Mouse (Mus musculus): ENCODE results near the gene Setd1b. TPM values are rescaled to one million over a fixed set of nuclear protein-coding genes. Genes with fewer than 3 reads are reported as not detected.

Setd1b gene
- total and polyA plus RNA-seq, 3 experiments = 0.50 to 9.1 (median 2.3) TPM

GRCm38 (mm10) chr5:123120624-123121215 lies 21.3 kb upstream of the Setd1b start:
- Histone ChIP-seq H3K36me3 (replicated peaks in 1 of 2; ENCODE audit: control insufficient read depth in 1 of 2, insufficient read depth in 1 of 2, low read length in 1 of 2) (peaks cover 57 to 84% of the 10 kb centered on the region in 2 experiments), H3K4me3 (replicated peaks in 1 of 3; ENCODE audit: low read depth in 2 of 3, low read length in 2 of 3, poor library complexity in 1 of 3) (no peak overlapping the region), H3K79me2 (replicated peaks; ENCODE audit: control insufficient read depth, extremely low read depth, insufficient read depth, poor library complexity, severe bottlenecking) (peaks cover 20% of the 10 kb centered on the region), H3K9me3 (replicated peaks; ENCODE audit: low read length) (peaks cover 11% of the 10 kb centered on the region), H3K27ac (ENCODE audit: insufficient read depth, low read depth) (no peak overlapping the region), H3K27me3 (replicated peaks) (no peaks in the 10 kb centered on the region), H3K9ac (ENCODE audit: insufficient read depth, low read depth) (no peak overlapping the region), H3K4me1 (ENCODE audit: control insufficient read depth in 1 of 2, insufficient read depth in 2 of 2) (peaks cover 0 to 18% of the 10 kb centered on the region in 2 experiments; a peak in 2 of 4 replicates), H3K4me2 (ENCODE audit: insufficient read depth, low read depth, poor library complexity, severe bottlenecking) (no peak overlapping the region)
- in situ Hi-C loops (cut with MboI; ENCODE audit: low pct_ligation_motif_present, low pct_unique_long_range_greater_than_20kb, low sequenced_read_pairs) = no loop called here
- DNase-seq (ENCODE audit: extremely low read depth) = no peak
- dilution Hi-C loops (cut with MboI; ENCODE audit: extremely low pct_ligation_motif_present, extremely low pct_unique_long_range_greater_than_20kb, low sequenced_read_pairs) = no loop called here
- TF ChIP-seq EP300 (IDR thresholded peaks at IDR 0.05; ENCODE audit: low read length) = no peak
- TF ChIP-seq MXI1 (IDR thresholded peaks at IDR 0.05; ENCODE audit: low read depth, low read length) = no peak
- no peak for TF ChIP-seq MYC (IDR thresholded peaks at IDR 0.05; ENCODE audit: low read depth, low read length)
- no peak for TF ChIP-seq MAFK (IDR thresholded peaks at IDR 0.05; ENCODE audit: insufficient replicate concordance, low read length)
- TF ChIP-seq USF2 (conservative IDR thresholded peaks at IDR 0.05; ENCODE audit: low read depth, low read length) = no peak
- TF ChIP-seq SIN3A (IDR thresholded peaks at IDR 0.05; ENCODE audit: low read length) = no peak
- TF ChIP-seq IRF4 (IDR thresholded peaks at IDR 0.05; ENCODE audit: low read depth, low read length) = no peak
- TF ChIP-seq MEF2A (IDR thresholded peaks at IDR 0.05; ENCODE audit: borderline replicate concordance, low read depth, low read length) = no peak

GRCm38 (mm10) chr5:123122181-123122580 lies 19.8 kb upstream of the Setd1b start:
- H3K4me3 ChIP-seq (replicated peaks in 1 of 3; ENCODE audit: low read depth in 2 of 3, low read length in 2 of 3, poor library complexity in 1 of 3) = no peak overlapping the region
- DNase-seq (ENCODE audit: extremely low read depth) = no peak
- no peak overlapping the region for H3K27ac ChIP-seq (ENCODE audit: insufficient read depth, low read depth)
- in situ Hi-C loops (cut with MboI; ENCODE audit: low pct_ligation_motif_present, low pct_unique_long_range_greater_than_20kb, low sequenced_read_pairs) = no loop called here
- H3K4me2 ChIP-seq (ENCODE audit: insufficient read depth, low read depth, poor library complexity, severe bottlenecking) = no peak overlapping the region
- H3K27me3 ChIP-seq (replicated peaks) = no peaks in the 10 kb centered on the region
- TF ChIP-seq POLR2A (IDR thresholded peaks at IDR 0.05; ENCODE audit: low read depth, low read length) = no peak
- TF ChIP-seq HCFC1 (IDR thresholded peaks at IDR 0.05; ENCODE audit: low read depth, low read length) = no peak
- TF ChIP-seq JUND (conservative IDR thresholded peaks at IDR 0.05; ENCODE audit: low read depth, low read length) = no peak
- TF ChIP-seq CTCF (conservative IDR thresholded peaks at IDR 0.05 in 1 of 2, IDR thresholded peaks at IDR 0.05 in 1 of 2; ENCODE audit: low read depth in 2 of 2, low read length in 2 of 2) = peak; percentile 9 to 60; a peak in 2 of 4 replicates
- no peak for TF ChIP-seq PAX5 (IDR thresholded peaks at IDR 0.05; ENCODE audit: low read length)
- no peak for TF ChIP-seq TBP (conservative IDR thresholded peaks at IDR 0.05; ENCODE audit: low read depth, low read length)
- TF ChIP-seq ELF1 (IDR thresholded peaks at IDR 0.05; ENCODE audit: low read depth, low read length) = no peak
- no peak for TF ChIP-seq GABPA (IDR thresholded peaks at IDR 0.05; ENCODE audit: insufficient replicate concordance, low read depth, low read length)
- no peak for TF ChIP-seq RCOR1 (conservative IDR thresholded peaks at IDR 0.05; ENCODE audit: low read depth, low read length)
- no peak for TF ChIP-seq MAFK (IDR thresholded peaks at IDR 0.05; ENCODE audit: insufficient replicate concordance, low read length)
- TF ChIP-seq MXI1 (IDR thresholded peaks at IDR 0.05; ENCODE audit: low read depth, low read length) = no peak
- no peak for TF ChIP-seq POLR2AphosphoS2 (IDR thresholded peaks at IDR 0.05; ENCODE audit: low read depth, low read length)
- no peak for TF ChIP-seq MAZ (IDR thresholded peaks at IDR 0.05; ENCODE audit: low read depth, low read length)
- TF ChIP-seq RAD21 (IDR thresholded peaks at IDR 0.05; ENCODE audit: low read depth, low read length) = peak; percentile 49
- no peak for TF ChIP-seq ETS1 (conservative IDR thresholded peaks at IDR 0.05; ENCODE audit: low read depth, low read length)
- TF ChIP-seq TCF12 (IDR thresholded peaks at IDR 0.05; ENCODE audit: low read depth, low read length) = no peak
- no peak for TF ChIP-seq IRF4 (IDR thresholded peaks at IDR 0.05; ENCODE audit: low read depth, low read length)
- TF ChIP-seq EP300 (IDR thresholded peaks at IDR 0.05; ENCODE audit: low read length) = no peak
- no peak for TF ChIP-seq MYC (IDR thresholded peaks at IDR 0.05; ENCODE audit: low read depth, low read length)
- no peak for TF ChIP-seq SIN3A (IDR thresholded peaks at IDR 0.05; ENCODE audit: low read length)
- no peak for TF ChIP-seq MAX (IDR thresholded peaks at IDR 0.05; ENCODE audit: low read length)
- TF ChIP-seq SMC3 (IDR thresholded peaks at IDR 0.05; ENCODE audit: low read depth, low read length) = peak; percentile 58
- no peak overlapping the region for H3K9ac ChIP-seq (ENCODE audit: insufficient read depth, low read depth)
- dilution Hi-C loops (cut with MboI; ENCODE audit: extremely low pct_ligation_motif_present, extremely low pct_unique_long_range_greater_than_20kb, low sequenced_read_pairs) = no loop called here
- H3K4me1 ChIP-seq (ENCODE audit: control insufficient read depth in 1 of 2, insufficient read depth in 2 of 2) = peaks cover 6 to 30% of the 10 kb centered on the region in 2 experiments
- peaks cover 34% of the 10 kb centered on the region for H3K79me2 ChIP-seq (replicated peaks; ENCODE audit: control insufficient read depth, extremely low read depth, insufficient read depth, poor library complexity, severe bottlenecking)
- peaks cover 11% of the 10 kb centered on the region for H3K9me3 ChIP-seq (replicated peaks; ENCODE audit: low read length)
- peaks cover 58 to 74% of the 10 kb centered on the region in 2 experiments for H3K36me3 ChIP-seq (replicated peaks in 1 of 2; ENCODE audit: control insufficient read depth in 1 of 2, insufficient read depth in 1 of 2, low read length in 1 of 2)
